Mouse (Mus musculus): ENCODE results near the gene Poc1a. TPM values are rescaled to one million over a fixed set of nuclear protein-coding genes. Genes with fewer than 3 reads are reported as not detected.

The Poc1a gene
- polyA plus RNA-seq, 1 experiment from 2014 or later: 2.7 TPM

- WGBS (ENCODE audit: missing documents): 91% methylated on average over 12 of the region's 12 CpGs
- no peak overlapping the region for H3K27ac ChIP-seq
- no peaks in the 10 kb centered on the region for H3K79me2 ChIP-seq (ENCODE audit: inconsistent target)
- no peaks in the 10 kb centered on the region for H3K36me3 ChIP-seq (ENCODE audit: inconsistent target)
- no peak overlapping the region for H3K4me3 ChIP-seq (ENCODE audit: inconsistent target)
These were observed 7.6 kb upstream of the Poc1a start for GRCm38 (mm10) chr9:106273276-106273675.

GRCm38 (mm10) chr9:106273791-106274190, 7.1 kb upstream of the Poc1a start:
- no peak overlapping the region for H3K4me3 ChIP-seq (ENCODE audit: inconsistent target)
- no peaks in the 10 kb centered on the region for H3K79me2 ChIP-seq (ENCODE audit: inconsistent target)
- no peak overlapping the region for H3K27ac ChIP-seq
- 83% methylated on average over 4 of the region's 4 CpGs for WGBS (ENCODE audit: missing documents)
- H3K36me3 ChIP-seq (ENCODE audit: inconsistent target): no peaks in the 10 kb centered on the region

DNA sequence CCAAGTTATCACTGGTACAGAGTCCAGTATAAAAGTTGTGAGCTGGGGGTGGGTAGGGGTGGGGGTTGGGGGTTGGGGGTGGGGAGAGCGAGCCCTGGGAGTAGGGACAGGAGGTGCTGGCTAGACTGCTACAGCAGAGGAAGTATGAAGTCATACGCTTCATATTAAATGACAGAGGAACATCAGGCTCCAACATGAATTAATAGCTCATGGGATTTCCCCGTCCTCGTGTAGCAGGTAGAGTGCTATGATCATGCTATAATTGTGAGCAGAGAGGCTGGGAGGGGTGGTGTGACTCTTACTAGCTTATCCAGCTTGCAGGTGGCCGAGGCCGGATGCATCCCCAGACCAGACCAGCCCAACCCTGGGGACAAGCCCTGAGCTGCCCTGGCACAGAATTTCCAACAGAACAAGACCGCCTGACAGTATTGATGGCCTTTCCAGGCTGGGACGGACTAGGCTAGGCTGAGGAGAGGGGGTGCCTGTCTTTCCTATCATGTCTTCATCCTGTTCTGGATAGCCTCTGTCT, 6.1 kb upstream of the Poc1a start:
- WGBS (ENCODE audit: missing documents): 84% methylated on average over 8 of the region's 8 CpGs
- H3K36me3 ChIP-seq (ENCODE audit: inconsistent target): no peaks in the 10 kb centered on the region
- no peak overlapping the region for H3K4me3 ChIP-seq (ENCODE audit: inconsistent target)
- H3K79me2 ChIP-seq (ENCODE audit: inconsistent target): no peaks in the 10 kb centered on the region
- H3K27ac ChIP-seq: no peak overlapping the region

DNA sequence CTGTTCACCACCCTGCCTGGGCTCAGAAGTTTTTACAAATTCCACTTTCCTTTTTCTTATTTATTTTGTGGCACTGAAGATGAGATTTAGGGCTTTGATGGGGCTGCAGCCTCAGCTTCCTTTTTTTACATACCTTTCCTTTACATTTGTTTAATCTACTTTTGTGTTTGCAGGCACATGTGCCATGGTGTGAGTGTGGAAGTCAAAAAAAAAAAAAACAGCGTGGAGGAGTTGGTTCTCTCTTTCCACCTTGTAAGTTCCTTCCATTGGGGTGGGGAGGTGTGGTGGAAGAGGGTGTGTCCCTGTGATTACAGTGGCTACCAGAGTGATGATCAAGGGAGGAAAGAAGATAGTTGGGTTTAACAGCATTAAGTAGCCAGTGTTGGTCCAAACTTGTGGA, 5.1 kb upstream of the Poc1a start:
- Histone ChIP-seq H3K4me3 (ENCODE audit: inconsistent target) (no peak overlapping the region), H3K27ac (no peak overlapping the region), H3K79me2 (ENCODE audit: inconsistent target) (no peaks in the 10 kb centered on the region), H3K36me3 (ENCODE audit: inconsistent target) (no peaks in the 10 kb centered on the region)
- 0% methylated on average over 1 of the region's 1 CpGs for whole genome bisulfite sequencing (ENCODE audit: missing documents)

- Histone ChIP-seq H3K27ac (peak overlapping the region; percentile 71), H3K4me3 (ENCODE audit: inconsistent target) (peak overlapping the region; percentile 82), H3K36me3 (ENCODE audit: inconsistent target) (peaks cover 4% of the 10 kb centered on the region; the same call in 1 of the 2 replicates), H3K79me2 (ENCODE audit: inconsistent target) (peaks cover 9% of the 10 kb centered on the region; the same call in 1 of the 2 replicates)
- WGBS (ENCODE audit: missing documents): under 1% methylated on average over 14 of the region's 14 CpGs
These were observed 475 bp upstream of the Poc1a start for GRCm38 (mm10) chr9:106280386-106280785.

GRCm38 (mm10) chr9:106282024-106282423, 1.2 kb downstream of the Poc1a start:
- Histone ChIP-seq H3K27ac (no peak overlapping the region), H3K4me3 (ENCODE audit: inconsistent target) (peak overlapping the region; percentile 82; the same call in 1 of the 2 replicates), H3K36me3 (ENCODE audit: inconsistent target) (peaks cover 4% of the 10 kb centered on the region; the same call in 1 of the 2 replicates), H3K79me2 (ENCODE audit: inconsistent target) (peaks cover 9% of the 10 kb centered on the region; the same call in 1 of the 2 replicates)
- 100% methylated on average over 2 of the region's 3 CpGs for WGBS (ENCODE audit: missing documents)

- Histone ChIP-seq H3K79me2 (ENCODE audit: inconsistent target) (peaks cover under 1% of the 10 kb centered on the region; the same call in 1 of the 2 replicates), H3K36me3 (ENCODE audit: inconsistent target) (peaks cover 4% of the 10 kb centered on the region; the same call in 1 of the 2 replicates), H3K27ac (no peak overlapping the region), H3K4me3 (ENCODE audit: inconsistent target) (no peak overlapping the region)
- 100% methylated on average over 2 of the region's 4 CpGs for WGBS (ENCODE audit: missing documents)
These were observed 6.3 kb downstream of the Poc1a start for GRCm38 (mm10) chr9:106287165-106287564.

DNA sequence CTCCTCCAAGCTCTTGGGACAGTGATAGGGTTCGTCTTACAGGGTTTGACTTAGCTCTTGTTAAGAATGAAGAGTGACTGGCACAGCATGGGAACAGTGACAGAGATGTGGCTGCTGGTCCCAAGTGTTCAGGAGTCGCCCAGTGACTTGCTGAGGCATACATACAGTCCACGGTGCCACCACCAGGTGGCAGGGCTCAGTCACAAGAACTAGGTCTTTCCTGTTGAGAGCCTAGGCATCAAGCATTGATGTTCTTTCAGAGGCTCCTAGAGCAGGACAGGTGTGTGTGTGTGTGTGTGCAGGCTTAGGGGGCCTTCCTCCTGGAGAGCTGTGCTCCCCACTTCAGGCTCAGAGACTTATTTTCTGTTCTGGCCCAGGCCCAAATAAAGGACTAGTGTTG, 8.0 kb downstream of the Poc1a start:
- H3K79me2 ChIP-seq (ENCODE audit: inconsistent target): no peaks in the 10 kb centered on the region
- peaks cover 4% of the 10 kb centered on the region; the same call in 1 of the 2 replicates for H3K36me3 ChIP-seq (ENCODE audit: inconsistent target)
- no peak overlapping the region for H3K27ac ChIP-seq
- no peak overlapping the region for H3K4me3 ChIP-seq (ENCODE audit: inconsistent target)
- WGBS (ENCODE audit: missing documents): 40% methylated on average over 3 of the region's 3 CpGs

GRCm38 (mm10) chr9:106289841-106290240, 9.0 kb downstream of the Poc1a start:
- Histone ChIP-seq H3K36me3 (ENCODE audit: inconsistent target) (peaks cover 4% of the 10 kb centered on the region; the same call in 1 of the 2 replicates), H3K4me3 (ENCODE audit: inconsistent target) (no peak overlapping the region), H3K27ac (no peak overlapping the region), H3K79me2 (ENCODE audit: inconsistent target) (no peaks in the 10 kb centered on the region)
- 94% methylated on average over 8 of the region's 8 CpGs for WGBS (ENCODE audit: missing documents)

- WGBS (ENCODE audit: missing documents): 93% methylated on average over 17 of the region's 17 CpGs
- no peaks in the 10 kb centered on the region for H3K36me3 ChIP-seq (ENCODE audit: inconsistent target)
These were observed 9.8 kb downstream of the Poc1a start for GRCm38 (mm10) chr9:106290636-106291122.

GRCm38 (mm10) chr9:106293569-106294156, 12.8 kb downstream of the Poc1a start:
- no peak overlapping the region for H3K4me3 ChIP-seq (ENCODE audit: inconsistent target)
- no peaks in the 10 kb centered on the region for H3K79me2 ChIP-seq (ENCODE audit: inconsistent target)
- 94% methylated on average over 14 of the region's 14 CpGs for WGBS (ENCODE audit: missing documents)
- no peaks in the 10 kb centered on the region for H3K36me3 ChIP-seq (ENCODE audit: inconsistent target)
- H3K27ac ChIP-seq: no peak overlapping the region

More at GRCm38 (mm10) chr9:106290636-106291122, 9.8 kb downstream of the Poc1a start:
- Histone ChIP-seq H3K79me2 (ENCODE audit: inconsistent target) (no peaks in the 10 kb centered on the region), H3K27ac (no peak overlapping the region), H3K4me3 (ENCODE audit: inconsistent target) (no peak overlapping the region)

DNA sequence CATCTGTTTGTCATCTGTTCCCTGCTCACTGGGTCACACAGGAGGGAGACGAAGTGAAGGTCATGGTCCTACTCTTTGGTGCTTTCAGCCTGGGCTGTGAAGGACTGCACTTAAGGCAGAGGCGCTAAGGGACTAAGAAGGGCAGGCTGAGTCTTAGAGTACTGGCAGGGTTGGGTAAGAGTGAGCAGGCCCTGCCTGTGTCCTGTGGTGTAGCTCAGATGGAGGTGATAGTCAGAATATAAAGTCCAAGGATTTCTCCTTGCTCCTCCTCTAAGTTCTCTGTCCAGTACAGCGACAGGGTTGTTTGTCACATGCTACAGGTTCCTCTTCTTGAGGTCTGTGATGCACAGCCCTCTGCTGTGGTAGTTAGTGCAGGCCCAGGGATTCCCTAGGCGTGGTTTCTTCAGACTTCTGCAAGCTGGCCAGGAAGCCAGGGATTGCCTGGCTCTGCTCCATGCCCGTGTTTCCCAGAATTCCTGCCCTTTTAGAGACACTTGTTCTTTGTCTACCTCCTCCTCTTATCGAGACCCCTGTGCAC, 15.8 kb downstream of the Poc1a start:
- Histone ChIP-seq H3K4me3 (ENCODE audit: inconsistent target) (no peak overlapping the region), H3K36me3 (ENCODE audit: inconsistent target) (no peaks in the 10 kb centered on the region), H3K27ac (peak overlapping the region; percentile 30), H3K79me2 (ENCODE audit: inconsistent target) (no peaks in the 10 kb centered on the region)
- 67% methylated on average over 5 of the region's 6 CpGs for WGBS (ENCODE audit: missing documents)

DNA sequence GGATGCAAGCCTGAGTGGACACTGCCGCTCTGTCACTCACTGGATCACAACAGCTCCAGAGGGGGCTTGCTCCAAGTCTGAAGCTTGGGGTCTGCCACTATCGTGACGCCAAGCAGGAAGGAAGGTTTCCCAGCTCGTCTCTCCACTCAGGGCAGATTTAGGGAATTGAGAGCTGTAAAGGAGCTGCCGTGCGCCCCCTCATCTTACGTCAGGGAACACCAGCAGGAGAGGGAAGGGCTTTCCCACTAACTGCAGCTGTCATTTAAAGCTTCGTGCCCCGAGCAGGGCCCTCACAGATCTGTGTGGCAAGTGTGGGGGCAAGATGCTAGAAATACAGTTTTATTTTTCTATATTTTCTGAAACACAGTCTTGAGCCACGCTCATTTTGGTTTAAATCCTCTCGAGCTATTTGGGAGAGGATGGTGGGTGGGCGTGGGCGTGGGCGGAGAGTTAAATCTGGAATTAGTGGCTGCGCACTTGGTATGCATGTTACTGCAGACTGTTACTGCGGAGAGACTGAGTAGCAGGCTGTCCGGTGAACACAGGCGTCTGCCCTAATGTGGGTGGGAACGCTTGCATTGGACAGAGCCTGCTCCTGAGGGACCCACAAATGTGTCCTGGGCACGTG, 19.4 kb downstream of the Poc1a start:
- Histone ChIP-seq H3K27ac (no peak overlapping the region), H3K36me3 (ENCODE audit: inconsistent target) (no peaks in the 10 kb centered on the region), H3K4me3 (ENCODE audit: inconsistent target) (no peak overlapping the region), H3K79me2 (ENCODE audit: inconsistent target) (no peaks in the 10 kb centered on the region)
- WGBS (ENCODE audit: missing documents): 96% methylated on average over 18 of the region's 20 CpGs

DNA sequence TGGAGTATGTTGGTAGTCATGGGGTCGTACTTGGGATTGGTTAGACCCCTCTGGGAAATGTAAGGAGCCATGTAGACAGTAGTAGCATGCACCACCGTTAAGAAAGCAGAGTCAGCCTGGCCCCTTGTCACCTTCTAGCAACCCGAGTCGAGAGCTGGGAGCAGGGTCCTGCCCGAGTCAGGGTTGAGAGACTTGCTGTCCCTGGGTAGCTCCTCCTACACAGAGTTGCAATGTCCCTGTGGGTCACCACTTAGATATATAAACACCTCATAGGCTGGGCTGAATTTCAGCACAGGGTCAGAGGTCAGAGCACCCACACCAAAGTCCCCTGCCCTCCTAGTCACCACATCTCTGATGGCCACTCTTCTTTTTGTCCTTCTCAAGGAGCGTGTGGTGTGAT, 20.1 kb downstream of the Poc1a start:
- WGBS (ENCODE audit: missing documents): 94% methylated on average over 6 of the region's 6 CpGs
- H3K36me3 ChIP-seq (ENCODE audit: inconsistent target): no peaks in the 10 kb centered on the region

More for the DNA sequence above, 20.1 kb downstream of the Poc1a start:
- no peak overlapping the region for H3K27ac ChIP-seq
- no peak overlapping the region for H3K4me3 ChIP-seq (ENCODE audit: inconsistent target)
- no peaks in the 10 kb centered on the region for H3K79me2 ChIP-seq (ENCODE audit: inconsistent target)

Data from macrophage (primary cell).